Mouse (Mus musculus) layer of hippocampus, postnatal 25 days (tissue): Measurements from ENCODE around the gene Dpep3. TPM values are rescaled to one million over a fixed set of nuclear protein-coding genes. Genes with fewer than 3 reads are reported as not detected.
"Not testable (repeated sequence)": the region's sequence is repeated elsewhere in the genome, so short reads cannot be mapped to it uniquely, and the experiment has no call there.

Experiments used
- DNase-seq, 2 experiments: peaks; one replicate each; pipeline ENCODE4 v3.0.0; 2022; ENCODE audit warnings: mixed read lengths in 2 of 2, low spot score in 1 of 2; ENCODE audit errors: extremely low spot score in 1 of 2
- total RNA-seq, 2 experiments: library from RNA; stranded (reverse); gene quantifications; 2 replicates each; pipeline ENCODE4 v1.2.3; 2021

The Dpep3 gene
- total RNA-seq, 2 experiments from 2014 or later, result not detected

- not testable (repeated sequence) for DNase-seq
These were observed 4.2 kb upstream of the Dpep3 start for GRCm38 (mm10) chr8:105983406-105983805.

GRCm38 (mm10) chr8:105981146-105981545, 1.9 kb upstream of the Dpep3 start:
- DNase-seq, result no peak

- no peak for DNase-seq
These were observed 3.9 kb downstream of the Dpep3 start for GRCm38 (mm10) chr8:105975363-105975762.

GRCm38 (mm10) chr8:105971019-105971720, 8.1 kb downstream of the Dpep3 start:
- DNase-seq, result no peak

- DNase-seq, result no peak
These were observed 9.9 kb downstream of the Dpep3 start for GRCm38 (mm10) chr8:105969367-105969766.

- DNase-seq, result no peak
These were observed 12.4 kb downstream of the Dpep3 start for GRCm38 (mm10) chr8:105966692-105967311.

GRCm38 (mm10) chr8:105965905-105966341, 13.3 kb downstream of the Dpep3 start, which contains the start of gene Slc12a4:
Gene Slc12a4 (minus strand): TSS chr8:105966097.
- DNase-seq, result peak in 1 of 2 experiments; percentile 37

- no peak for DNase-seq
These were observed 13.8 kb downstream of the Dpep3 start for GRCm38 (mm10) chr8:105965266-105965904.

GRCm38 (mm10) chr8:105964506-105965265, 14.5 kb downstream of the Dpep3 start:
- DNase-seq, result no peak

GRCm38 (mm10) chr8:105961536-105961935, 17.7 kb downstream of the Dpep3 start:
- no peak for DNase-seq

- DNase-seq, result no peak
These were observed 18.1 kb downstream of the Dpep3 start for GRCm38 (mm10) chr8:105961101-105961500.

GRCm38 (mm10) chr8:105959350-105959749, 19.9 kb downstream of the Dpep3 start:
- no peak for DNase-seq

GRCm38 (mm10) chr8:105957813-105958212, 21.4 kb downstream of the Dpep3 start:
- no peak for DNase-seq

GRCm38 (mm10) chr8:105956556-105956955, 22.7 kb downstream of the Dpep3 start:
- DNase-seq, result no peak

- no peak for DNase-seq
These were observed 28.1 kb downstream of the Dpep3 start for GRCm38 (mm10) chr8:105951057-105951659.

GRCm38 (mm10) chr8:105949350-105949749, 29.9 kb downstream of the Dpep3 start:
- peak in 1 of 2 experiments; percentile 63 for DNase-seq

- peak in 1 of 2 experiments; percentile 20 for DNase-seq
These were observed 35.9 kb downstream of the Dpep3 start, which contains the start of gene Lcat for GRCm38 (mm10) chr8:105943321-105943739. Gene Lcat (minus strand): TSS chr8:105943382.

GRCm38 (mm10) chr8:105942542-105942941, 36.7 kb downstream of the Dpep3 start:
- DNase-seq, result no peak

GRCm38 (mm10) chr8:105942026-105942425, 37.2 kb downstream of the Dpep3 start:
- no peak for DNase-seq

GRCm38 (mm10) chr8:105938306-105938669, 40.9 kb downstream of the Dpep3 start, which contains the start of gene Psmb10:
Gene Psmb10 (minus strand): TSS chr8:105938444.
- DNase-seq, result no peak
